Mouse (Mus musculus) subcutaneous adipose tissue, adult 2 months (tissue): ENCODE results near the gene Olfr846. TPM values are rescaled to one million over a fixed set of nuclear protein-coding genes. Genes with fewer than 3 reads are reported as not detected.

Experiments used
- polyA plus RNA-seq: library from polyadenylated mRNA; depleted of rRNA; stranded (reverse); fragments of >200 nt; gene quantifications from 2 replicates; pipeline ENCODE4 v1.2.3, GENCODE M21; 2012; ENCODE audit warnings: low replicate concordance; rRNA removed

Olfr846 gene
- polyA plus RNA-seq, result not detected in 2 replicates

GRCm38 (mm10) chr9:19363905-19364304, at the start of gene Olfr846:
TSS of gene Olfr846 (minus strand) at chr9:19364005.

GRCm38 (mm10) chr9:19378569-19378968, 14.8 kb upstream of the Olfr846 start, which contains the start of gene Olfr847:
TSS of gene Olfr847 (minus strand) at chr9:19378669.

GRCm38 (mm10) chr9:19336157-19336556, 27.6 kb downstream of the Olfr846 start, which contains the start of gene Olfr845:
TSS of gene Olfr845 (plus strand) at chr9:19336457.

GRCm38 (mm10) chr9:19316047-19316446, 47.8 kb downstream of the Olfr846 start, which contains the start of gene Olfr844:
TSS of gene Olfr844 (plus strand) at chr9:19316347.

Other genes starting within 250 kb of the Olfr846 start
- gene Olfr836, start 243.6 kb downstream of the Olfr846 start, polyA plus RNA-seq, result not detected in 2 replicates
- gene Olfr837, start 227.7 kb downstream of the Olfr846 start, polyA plus RNA-seq, result not detected in 2 replicates
- not detected in 2 replicates for gene Olfr839-ps1, start 186.7 kb downstream of the Olfr846 start, polyA plus RNA-seq
- gene Olfr843, start 112.0 kb downstream of the Olfr846 start, polyA plus RNA-seq, result not detected in 2 replicates
- not detected in 2 replicates for gene Olfr844, start 47.7 kb downstream of the Olfr846 start, polyA plus RNA-seq
- gene Olfr845, start 27.5 kb downstream of the Olfr846 start, polyA plus RNA-seq, result not detected in 2 replicates
- gene Olfr847, start 14.7 kb upstream of the Olfr846 start, polyA plus RNA-seq, result not detected in 2 replicates
- not detected in 2 replicates for gene Olfr849, start 76.3 kb upstream of the Olfr846 start, polyA plus RNA-seq
- gene Olfr850, start 114.2 kb upstream of the Olfr846 start, polyA plus RNA-seq, result not detected in 2 replicates
- not detected in 2 replicates for gene Olfr851, start 129.3 kb upstream of the Olfr846 start, polyA plus RNA-seq
- not detected in 2 replicates for gene Olfr853, start 177.1 kb upstream of the Olfr846 start, polyA plus RNA-seq
- not detected in 2 replicates for gene Olfr854, start 203.4 kb upstream of the Olfr846 start, polyA plus RNA-seq
- not detected in 2 replicates for gene Olfr855, start 218.6 kb upstream of the Olfr846 start, polyA plus RNA-seq